Mouse (Mus musculus) hindlimb bud, embryonic 11.5 days (tissue): ENCODE measurements around the gene Borcs5.
"Not testable (repeated sequence)": the region's sequence is repeated elsewhere in the genome, so short reads cannot be mapped to it uniquely, and the experiment has no call there.

Experiments
- DNase-seq: peaks from one replicate; pipeline ENCODE4 v3.0.0-alpha.2; 2012; ENCODE audit warnings: low read depth, low spot score; ENCODE audit errors: extremely low spot score

Borcs5 gene

DNA sequence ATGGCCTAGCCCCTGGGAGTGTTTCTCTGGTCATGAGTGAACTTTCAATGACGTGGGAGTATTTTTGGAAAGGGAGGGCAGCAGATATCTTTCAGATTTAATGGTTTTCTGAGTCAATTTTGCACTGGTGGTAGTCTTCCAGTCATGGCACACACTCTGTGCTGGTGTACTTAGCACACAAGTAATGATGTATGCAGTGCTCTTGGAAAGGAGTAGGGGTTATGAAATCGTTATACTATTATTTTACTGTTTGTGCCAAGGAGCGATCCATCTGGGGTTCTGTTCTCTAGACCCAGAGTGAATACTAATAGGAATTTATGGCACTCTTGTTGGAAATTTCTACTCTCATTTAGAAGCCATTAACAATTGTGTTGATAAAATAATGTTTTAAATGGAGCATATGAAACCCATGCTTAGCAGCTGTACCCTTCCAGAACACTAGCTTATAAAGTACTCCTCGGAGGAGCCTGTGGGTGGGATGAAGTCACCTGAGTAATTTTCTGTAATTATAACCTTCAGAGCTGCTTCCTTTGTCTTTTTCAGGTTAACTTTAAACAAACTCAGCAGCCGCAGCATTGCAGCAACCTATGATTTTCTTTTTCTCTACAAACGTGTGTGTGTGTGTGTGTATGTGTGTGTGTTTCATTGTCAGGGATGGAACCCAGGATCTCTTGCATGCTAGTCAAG lies 30.0 kb downstream of the Borcs5 start:
- no peak for DNase-seq

DNA sequence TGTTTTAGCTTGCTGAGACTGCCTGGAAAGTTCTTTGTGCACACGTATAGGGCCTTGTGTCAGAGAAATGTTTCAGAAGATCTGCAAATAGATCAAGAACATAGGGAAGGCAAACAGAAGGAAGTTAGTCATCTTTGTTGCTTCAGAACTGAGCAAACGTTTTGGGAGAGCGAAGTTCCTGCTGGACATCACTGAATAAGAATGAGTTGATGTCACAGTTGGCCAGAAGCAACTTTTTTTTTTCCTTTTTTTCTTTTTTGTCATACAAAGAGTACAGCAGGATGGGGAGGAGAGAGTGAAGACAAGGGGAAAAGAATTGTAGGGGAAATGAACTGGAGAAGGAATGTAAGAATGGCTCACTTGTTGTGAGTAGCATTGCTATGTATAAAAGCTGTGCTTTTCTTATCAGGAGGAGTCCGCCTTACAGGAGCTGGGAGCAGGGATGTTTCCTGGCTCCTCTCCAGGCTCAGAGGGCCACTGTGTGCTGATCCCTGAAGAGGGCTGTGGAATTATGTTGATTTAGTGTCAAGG lies 31.6 kb downstream of the Borcs5 start:
- no peak for DNase-seq

GRCm38 (mm10) chr6:134673712-134674111 lies 34.4 kb downstream of the Borcs5 start:
- not testable (repeated sequence) for DNase-seq

DNA sequence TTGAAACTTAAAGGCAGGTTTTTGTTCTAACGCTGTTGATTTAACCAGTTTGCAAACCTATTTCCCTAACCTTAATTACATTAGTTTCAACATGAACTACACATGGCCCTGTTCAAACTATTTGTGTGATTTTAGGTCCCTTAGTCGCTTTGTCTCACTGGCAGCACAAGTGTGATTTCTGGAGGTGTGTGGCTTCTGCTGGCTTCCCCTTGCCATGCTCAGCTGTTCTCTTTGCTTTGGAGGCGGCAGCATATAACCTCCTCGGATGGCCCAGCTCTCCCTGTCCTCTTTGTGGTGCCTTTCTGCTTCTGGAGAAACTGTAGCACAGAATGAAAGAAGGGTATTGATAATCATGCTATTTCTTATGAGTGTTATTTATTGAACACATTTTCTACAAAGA lies 38.2 kb downstream of the Borcs5 start:
- DNase-seq = no peak

- DNase-seq = no peak
Measured at GRCm38 (mm10) chr6:134678037-134678436, 38.7 kb downstream of the Borcs5 start.

GRCm38 (mm10) chr6:134679330-134679729 lies 40.0 kb downstream of the Borcs5 start:
- not testable (repeated sequence) for DNase-seq

GRCm38 (mm10) chr6:134684354-134684915 lies 45.1 kb downstream of the Borcs5 start:
- no peak for DNase-seq

DNA sequence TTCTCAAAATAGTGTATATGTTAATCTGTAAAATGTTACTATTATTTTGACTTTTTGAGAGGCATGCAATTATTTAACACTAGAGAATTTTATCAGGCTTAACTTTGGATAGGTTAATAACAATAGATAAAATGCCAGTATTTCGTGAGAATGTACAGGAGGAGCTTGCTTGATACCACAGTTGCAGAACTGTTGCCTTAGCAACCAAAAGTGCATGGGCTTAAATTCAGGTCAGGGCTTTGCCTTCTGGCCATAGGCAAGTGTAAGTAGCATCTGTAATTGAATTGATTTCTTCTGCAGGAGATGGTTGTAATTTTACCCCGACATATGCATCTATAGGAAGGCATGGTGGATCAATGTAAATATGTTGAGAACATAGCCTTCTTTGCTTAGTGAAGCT lies 45.7 kb downstream of the Borcs5 start:
- DNase-seq = no peak

GRCm38 (mm10) chr6:134685515-134685914 lies 46.2 kb downstream of the Borcs5 start:
- DNase-seq = no peak

DNA sequence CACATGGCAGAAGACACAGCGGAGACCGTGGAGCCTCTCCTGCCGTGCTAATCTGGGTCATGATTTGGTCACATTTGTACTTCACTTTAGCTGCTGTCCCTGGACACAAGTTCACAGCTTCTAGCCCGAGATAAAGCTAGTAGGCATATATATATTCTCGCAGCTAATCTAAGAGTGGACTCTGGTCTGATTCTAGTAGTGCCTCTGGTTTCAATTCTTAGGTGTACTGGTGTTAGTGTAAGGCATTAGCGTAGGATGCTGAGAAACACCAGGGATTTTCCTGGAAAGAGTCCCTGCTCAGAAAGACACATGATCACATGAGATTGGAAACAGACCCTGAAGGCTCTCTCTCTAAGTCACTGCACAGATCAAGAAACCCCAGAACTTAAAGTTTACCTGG lies 55.2 kb downstream of the Borcs5 start:
- no peak for DNase-seq

GRCm38 (mm10) chr6:134694988-134695387 lies 55.7 kb downstream of the Borcs5 start:
- no peak for DNase-seq

DNA sequence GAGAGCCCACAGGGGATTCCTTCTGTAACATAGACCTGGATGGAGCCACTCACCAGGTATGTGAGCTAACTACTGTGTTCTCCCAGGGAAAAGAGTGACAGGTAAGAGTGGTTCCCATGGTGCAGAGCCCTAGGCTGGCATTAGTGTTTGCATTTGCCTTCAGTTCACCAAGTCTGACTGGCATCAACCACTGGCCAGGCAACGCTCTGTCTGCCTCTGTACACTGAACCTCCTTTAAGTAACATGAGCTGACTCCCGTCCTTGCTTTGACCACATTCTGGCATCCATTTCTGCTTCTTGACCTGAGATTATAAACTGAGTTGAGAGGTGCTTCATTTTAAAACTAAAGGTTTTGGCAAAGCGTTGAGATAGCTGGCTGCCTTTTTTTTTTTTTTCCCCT lies 56.3 kb downstream of the Borcs5 start:
- no peak for DNase-seq

- no peak for DNase-seq
Measured at GRCm38 (mm10) chr6:134696146-134696545, 56.8 kb downstream of the Borcs5 start.

GRCm38 (mm10) chr6:134696554-134696953 lies 57.2 kb downstream of the Borcs5 start:
- DNase-seq = no peak

GRCm38 (mm10) chr6:134698243-134698642 lies 58.9 kb downstream of the Borcs5 start:
- DNase-seq = no peak

- no peak for DNase-seq
Measured at GRCm38 (mm10) chr6:134700451-134701210, 61.3 kb downstream of the Borcs5 start.

- DNase-seq = no peak
Measured at GRCm38 (mm10) chr6:134701211-134701602, 61.9 kb downstream of the Borcs5 start.

DNA sequence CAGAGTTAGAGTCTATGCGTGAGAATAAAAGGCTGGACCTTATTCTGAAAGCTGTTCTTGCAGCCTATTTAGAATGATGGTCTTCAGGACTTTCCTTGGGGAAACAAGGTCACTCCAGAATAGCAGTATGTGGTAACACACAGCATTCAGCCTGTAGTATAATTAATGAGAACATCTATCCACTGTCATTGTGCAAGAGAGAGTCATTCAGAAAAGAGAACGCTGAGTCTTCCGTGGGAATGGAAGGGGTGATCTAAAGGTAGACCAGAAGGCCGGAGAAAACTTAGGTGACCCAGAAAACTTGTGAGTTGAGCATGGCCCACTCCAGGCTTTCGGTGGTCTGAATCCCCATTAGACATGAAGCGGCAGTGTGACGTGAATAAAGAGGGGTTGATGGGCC lies 62.9 kb downstream of the Borcs5 start:
- DNase-seq = no peak

DNA sequence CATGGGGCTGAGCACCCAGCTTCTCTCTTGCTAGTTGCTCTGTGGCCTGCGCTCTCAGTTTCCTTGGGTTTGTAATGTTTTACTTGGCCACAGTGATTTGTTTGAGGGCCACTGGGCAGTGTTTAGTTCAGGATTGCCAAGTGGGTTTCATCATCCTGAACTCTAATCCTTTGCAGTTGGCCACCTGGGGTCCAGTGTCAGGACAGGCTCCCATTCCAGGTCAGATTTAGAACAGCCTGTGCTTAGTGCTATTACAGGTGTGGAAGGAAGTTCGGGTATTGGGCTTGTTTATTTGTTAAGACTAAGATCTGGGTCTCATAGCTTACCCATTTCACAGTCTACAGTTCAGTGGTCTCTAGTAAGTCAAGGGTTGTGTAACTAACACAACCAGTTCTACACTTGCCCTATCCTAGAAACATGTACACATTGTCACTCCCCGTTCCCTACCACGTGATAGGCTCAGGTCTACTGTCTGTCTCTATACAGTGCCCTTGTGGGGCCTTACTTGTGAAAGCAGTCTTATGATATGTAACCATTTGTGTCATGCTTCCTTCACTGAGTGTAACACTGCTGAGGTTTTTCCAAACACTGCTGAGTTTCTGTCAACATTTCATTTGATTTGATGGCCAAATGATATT lies 63.9 kb downstream of the Borcs5 start:
- no peak for DNase-seq

DNA sequence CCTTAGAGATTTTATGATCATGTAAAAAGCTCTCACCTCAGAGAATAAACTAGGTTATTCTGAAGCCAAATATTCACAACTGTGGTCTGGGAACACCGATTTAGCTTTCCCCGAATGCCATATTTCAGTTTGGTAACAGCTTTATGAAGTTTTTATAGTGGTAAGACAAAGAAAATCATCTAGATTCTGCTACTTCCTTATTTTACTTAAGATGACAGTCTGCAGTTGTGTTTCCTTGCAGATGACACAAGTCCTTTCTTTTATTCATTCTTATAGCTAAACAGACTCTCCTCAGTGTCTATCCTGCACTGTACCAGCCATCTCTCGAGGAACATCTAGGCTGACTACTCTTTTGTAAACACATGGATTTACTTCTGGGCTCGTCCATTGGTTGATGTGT lies 67.2 kb downstream of the Borcs5 start:
- DNase-seq = no peak

DNA sequence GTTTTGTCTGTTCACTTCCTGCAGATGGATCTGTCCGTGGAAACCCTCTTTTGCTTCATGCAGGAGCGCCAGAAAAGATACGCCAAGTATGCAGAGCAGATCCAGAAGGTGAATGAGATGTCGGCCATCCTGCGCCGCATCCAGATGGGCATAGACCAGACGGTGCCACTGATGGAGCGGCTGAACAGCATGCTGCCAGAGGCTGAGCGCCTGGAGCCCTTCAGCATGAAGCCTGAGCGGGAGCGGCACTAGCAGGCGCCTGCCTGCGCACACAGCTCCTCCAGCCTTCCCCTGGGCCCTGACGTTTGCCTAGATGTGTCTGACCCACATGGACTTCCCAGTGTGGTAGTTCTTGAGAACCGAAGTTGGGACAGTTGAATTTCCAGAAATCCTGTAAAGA lies 70.7 kb downstream of the Borcs5 start:
- no peak for DNase-seq

DNA sequence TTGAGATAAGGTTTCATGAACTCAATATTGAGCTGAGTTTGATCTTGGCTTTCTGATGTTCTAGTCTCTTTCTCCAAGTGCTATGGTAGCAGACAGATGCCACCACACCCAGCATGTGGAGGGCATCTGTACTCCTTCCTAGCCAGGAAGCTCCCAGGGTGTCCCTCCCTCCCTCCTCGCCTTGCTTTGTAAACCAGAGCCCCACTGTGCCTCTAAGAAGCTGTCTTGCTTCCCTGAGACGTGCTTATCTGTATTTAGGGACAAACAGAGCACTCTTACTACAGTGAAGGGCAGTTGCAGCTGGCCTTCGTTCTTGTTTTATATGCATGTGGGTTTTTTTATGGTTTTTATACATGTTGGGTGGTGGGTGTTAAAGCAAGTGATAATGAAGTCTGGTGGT lies 74.0 kb downstream of the Borcs5 start:
- DNase-seq = no peak
